15 mouse cellular contexts compared by ENCODE assay signal in the genomic region with DNA sequence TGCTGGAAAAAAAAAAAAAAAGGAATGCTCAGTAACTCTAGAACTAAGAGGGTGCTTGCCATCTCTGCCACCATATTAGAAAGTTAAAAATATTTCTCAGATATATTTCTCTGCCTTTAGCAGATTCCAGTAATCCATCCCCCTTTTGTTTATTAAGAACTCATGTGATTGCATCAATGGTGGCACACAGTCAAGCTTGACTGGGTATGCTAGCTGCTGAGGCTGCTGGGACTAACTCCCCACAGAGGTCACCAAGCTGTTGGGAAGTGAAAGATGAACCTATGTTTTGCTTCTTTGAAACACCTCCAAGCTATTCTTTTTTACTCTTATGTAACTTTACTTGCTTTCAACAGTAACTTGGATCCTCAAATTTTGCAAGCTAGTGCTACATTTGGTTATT.
"Had no signal": no experiment of that assay in that cellular context is flagged by ENCODE, and none has a peak within 500 bp of the region (broad histone marks: within the 10 kb centered on the region; RNA-seq: fewer than 3 reads in every experiment).

No protein-coding gene starts in this region.

- DNase-seq: liver, postnatal 0 days; lung, adult 2 months; lung, postnatal 14 days; lung, postnatal 36 days; right cerebral cortex, postnatal 14 days; thymus, adult 18-20 months; thymus, postnatal 14 days; thymus, postnatal 36 days had no signal

- ATAC-seq: liver, postnatal 0 days; lung, postnatal 0 days had no signal

- H3K36me3 ChIP-seq: liver, embryonic 15.5 days; lung, embryonic 15.5 days; neural tube, embryonic 12.5 days had no signal

- H3K27me3 ChIP-seq: liver, embryonic 15.5 days; lung, embryonic 15.5 days; megakaryocyte, embryonic 14.5 days had no signal

- H3K9me3 ChIP-seq: liver, embryonic 15.5 days; lung, embryonic 15.5 days; neural tube, embryonic 12.5 days had no signal

- H3K4me3 ChIP-seq: liver, embryonic 15.5 days; lung, embryonic 15.5 days; megakaryocyte, embryonic 14.5 days; neural tube, embryonic 12.5 days had no signal

- H3K4me1 ChIP-seq: liver, embryonic 15.5 days; megakaryocyte, embryonic 14.5 days had no signal

- H3K9ac ChIP-seq: liver, embryonic 15.5 days; liver, postnatal 0 days; lung, embryonic 15.5 days; neural tube, embryonic 12.5 days had no signal

- H3K27ac ChIP-seq: liver, embryonic 15.5 days; lung, embryonic 15.5 days; macrophage; neural tube, embryonic 12.5 days had no signal

- H3K4me2 ChIP-seq: liver, embryonic 15.5 days; lung, embryonic 15.5 days; midbrain, embryonic 11.5 days; neural tube, embryonic 12.5 days had no signal
